Mouse (Mus musculus): ENCODE measurements at regions not wholly inside any gene's neighbourhood (a gene's known extent, or its start where the extent isn't known, plus 50 kb on each side); places are given as distances from the start of the nearest gene placed in this dataset.

DNA sequence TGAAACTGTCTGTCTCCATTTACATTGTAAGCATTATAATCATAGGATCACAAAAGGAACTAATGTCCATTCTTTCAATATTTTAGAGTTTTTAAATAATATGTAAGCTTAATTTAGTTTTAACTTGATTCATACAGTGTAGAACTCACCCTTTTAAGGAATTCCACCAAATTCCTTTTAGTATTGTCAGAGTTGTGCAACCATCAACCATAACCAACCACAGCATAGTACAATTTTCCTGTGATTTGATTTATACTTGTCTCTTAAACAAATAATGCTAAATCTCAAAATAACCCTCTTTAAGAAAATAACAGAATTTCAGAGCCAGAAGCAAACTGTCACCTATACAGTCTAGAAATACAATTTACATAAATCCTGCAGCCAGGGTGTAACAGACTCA lies 119.0 kb upstream of the Ccn2 start:
- TF ChIP-seq CTCF (IDR thresholded peaks at IDR 0.05) (no peak), POLR2A (IDR thresholded peaks at IDR 0.05; ENCODE audit: insufficient read depth, low read depth, low read length) (no peak), EP300 (IDR thresholded peaks at IDR 0.05; ENCODE audit: insufficient read depth, low read depth, low read length) (no peak)
